Mouse (Mus musculus): ENCODE measurements around the gene Tbcel. TPM values are rescaled to one million over a fixed set of nuclear protein-coding genes. Genes with fewer than 3 reads are reported as not detected.

Tbcel gene
- total RNA-seq, 1 experiment = 9.1 TPM

DNA sequence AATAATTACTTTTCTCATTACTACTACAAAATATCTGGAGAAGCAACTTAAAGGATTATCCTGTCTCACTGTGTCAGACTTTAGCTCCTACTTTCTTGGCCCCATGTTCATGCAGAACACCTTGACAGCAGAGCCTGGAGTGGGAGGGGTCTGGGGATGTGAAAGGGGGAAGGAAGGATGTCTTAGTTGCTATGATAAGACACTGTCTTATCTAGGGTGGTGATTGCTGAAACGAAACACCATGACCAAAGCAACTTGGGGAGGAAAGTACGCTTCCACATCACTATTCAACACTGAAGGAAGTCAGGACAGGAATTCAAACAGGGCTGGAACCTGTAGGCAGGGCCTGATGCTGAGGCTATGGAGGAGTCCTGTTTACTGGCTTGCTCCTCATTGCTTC lies 11.3 kb downstream of the Tbcel start:
- Histone ChIP-seq H3K4me3 (ENCODE audit: insufficient read depth in 1 of 2, low read depth in 1 of 2, low read length in 2 of 2, poor library complexity in 1 of 2, severe bottlenecking in 1 of 2) (no peak overlapping the region), H3K36me3 (ENCODE audit: control insufficient read depth, insufficient read depth, low read length, poor library complexity, severe bottlenecking) (no peaks in the 10 kb centered on the region), H3K9ac (ENCODE audit: insufficient read depth, low read depth, low read length, poor library complexity, severe bottlenecking) (no peak overlapping the region), H3K27ac (ENCODE audit: insufficient read depth, low read depth, low read length, poor library complexity, severe bottlenecking) (no peak overlapping the region; the same call in 1 of the 2 replicates), H3K9me3 (ENCODE audit: control insufficient read depth, insufficient read depth, low read depth, low read length) (no peaks in the 10 kb centered on the region), H3K4me1 (ENCODE audit: control insufficient read depth in 2 of 2, insufficient read depth in 2 of 2, low read length in 2 of 2, poor library complexity in 1 of 2) (no peaks in the 10 kb centered on the region)
- no peak for DNase-seq (ENCODE audit: low read depth, low spot score)
- TF ChIP-seq ZC3H11A (IDR thresholded peaks at IDR 0.05; ENCODE audit: borderline replicate concordance, low read depth, low read length) = no peak
- TF ChIP-seq CHD2 (IDR thresholded peaks at IDR 0.05; ENCODE audit: low read depth, low read length) = no peak
- TF ChIP-seq MAFK (IDR thresholded peaks at IDR 0.05; ENCODE audit: insufficient read depth, low read depth, low read length) = no peak
- no peak for TF ChIP-seq ZNF384 (IDR thresholded peaks at IDR 0.05; ENCODE audit: low read depth, low read length)
- no peak for TF ChIP-seq HCFC1 (IDR thresholded peaks at IDR 0.05; ENCODE audit: borderline replicate concordance, insufficient read depth, low read length)
- in situ Hi-C loops (cut with MboI; ENCODE audit: low sequenced_read_pairs in 2 of 2, unreplicated experiment in 2 of 2) = no loop called here

GRCm38 (mm10) chr9:42491780-42492179 lies 15.8 kb downstream of the Tbcel start:
- DNase-seq (ENCODE audit: low read depth, low spot score) = no peak
- H3K27ac ChIP-seq (ENCODE audit: insufficient read depth, low read depth, low read length, poor library complexity, severe bottlenecking) = no peak overlapping the region
- no peaks in the 10 kb centered on the region for H3K4me1 ChIP-seq (ENCODE audit: control insufficient read depth in 2 of 2, insufficient read depth in 2 of 2, low read length in 2 of 2, poor library complexity in 1 of 2)

GRCm38 (mm10) chr9:42490589-42491382 lies 16.8 kb downstream of the Tbcel start:
- H3K27ac ChIP-seq (ENCODE audit: insufficient read depth, low read depth, low read length, poor library complexity, severe bottlenecking) = no peak overlapping the region
- no peaks in the 10 kb centered on the region for H3K4me1 ChIP-seq (ENCODE audit: control insufficient read depth in 2 of 2, insufficient read depth in 2 of 2, low read length in 2 of 2, poor library complexity in 1 of 2)
- no peaks in the 10 kb centered on the region for H3K9me3 ChIP-seq (ENCODE audit: control insufficient read depth, insufficient read depth, low read depth, low read length)
- DNase-seq (ENCODE audit: low read depth, low spot score) = no peak
- H3K36me3 ChIP-seq (ENCODE audit: control insufficient read depth, insufficient read depth, low read length, poor library complexity, severe bottlenecking) = no peaks in the 10 kb centered on the region
- H3K4me3 ChIP-seq (ENCODE audit: insufficient read depth in 1 of 2, low read depth in 1 of 2, low read length in 2 of 2, poor library complexity in 1 of 2, severe bottlenecking in 1 of 2) = no peak overlapping the region
- in situ Hi-C loops (cut with MboI; ENCODE audit: low sequenced_read_pairs in 2 of 2, unreplicated experiment in 2 of 2) = no loop called here
- no peak overlapping the region for H3K9ac ChIP-seq (ENCODE audit: insufficient read depth, low read depth, low read length, poor library complexity, severe bottlenecking)
- TF ChIP-seq CHD2 (IDR thresholded peaks at IDR 0.05; ENCODE audit: low read depth, low read length) (no peak), ZNF384 (IDR thresholded peaks at IDR 0.05; ENCODE audit: low read depth, low read length) (no peak), HCFC1 (IDR thresholded peaks at IDR 0.05; ENCODE audit: borderline replicate concordance, insufficient read depth, low read length) (no peak), ZC3H11A (IDR thresholded peaks at IDR 0.05; ENCODE audit: borderline replicate concordance, low read depth, low read length) (no peak), MAFK (IDR thresholded peaks at IDR 0.05; ENCODE audit: insufficient read depth, low read depth, low read length) (no peak)

More at GRCm38 (mm10) chr9:42491780-42492179, 15.8 kb downstream of the Tbcel start:
- in situ Hi-C loops (cut with MboI; ENCODE audit: low sequenced_read_pairs in 2 of 2, unreplicated experiment in 2 of 2) = no loop called here
- Histone ChIP-seq H3K36me3 (ENCODE audit: control insufficient read depth, insufficient read depth, low read length, poor library complexity, severe bottlenecking) (no peaks in the 10 kb centered on the region), H3K9me3 (ENCODE audit: control insufficient read depth, insufficient read depth, low read depth, low read length) (no peaks in the 10 kb centered on the region), H3K9ac (ENCODE audit: insufficient read depth, low read depth, low read length, poor library complexity, severe bottlenecking) (no peak overlapping the region), H3K4me3 (ENCODE audit: insufficient read depth in 1 of 2, low read depth in 1 of 2, low read length in 2 of 2, poor library complexity in 1 of 2, severe bottlenecking in 1 of 2) (no peak overlapping the region)
- no peak for TF ChIP-seq ZC3H11A (IDR thresholded peaks at IDR 0.05; ENCODE audit: borderline replicate concordance, low read depth, low read length)
- TF ChIP-seq MAFK (IDR thresholded peaks at IDR 0.05; ENCODE audit: insufficient read depth, low read depth, low read length) = no peak
- no peak for TF ChIP-seq CHD2 (IDR thresholded peaks at IDR 0.05; ENCODE audit: low read depth, low read length)
- TF ChIP-seq HCFC1 (IDR thresholded peaks at IDR 0.05; ENCODE audit: borderline replicate concordance, insufficient read depth, low read length) = no peak
- no peak for TF ChIP-seq ZNF384 (IDR thresholded peaks at IDR 0.05; ENCODE audit: low read depth, low read length)

DNA sequence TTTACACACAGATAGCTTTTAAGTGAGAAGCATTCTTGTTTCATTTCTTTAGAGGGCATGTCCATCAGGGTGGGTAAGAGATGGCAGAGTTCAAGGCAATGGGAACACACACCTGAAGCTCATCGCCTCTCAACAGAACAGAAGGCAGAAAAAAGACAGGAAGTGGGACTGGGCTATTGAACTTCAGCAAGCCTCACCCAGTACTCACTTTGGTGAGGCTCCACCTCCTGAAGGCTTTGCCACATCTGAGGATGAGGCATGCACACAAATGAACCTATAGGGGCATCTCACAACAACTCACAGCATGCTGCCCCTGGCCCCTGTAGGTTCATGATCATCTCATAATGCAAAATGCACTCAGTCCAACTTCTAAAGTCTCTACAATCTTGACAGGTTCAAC lies 19.5 kb downstream of the Tbcel start:
- Histone ChIP-seq H3K4me3 (ENCODE audit: insufficient read depth in 1 of 2, low read depth in 1 of 2, low read length in 2 of 2, poor library complexity in 1 of 2, severe bottlenecking in 1 of 2) (no peak overlapping the region), H3K36me3 (ENCODE audit: control insufficient read depth, insufficient read depth, low read length, poor library complexity, severe bottlenecking) (no peaks in the 10 kb centered on the region), H3K4me1 (ENCODE audit: control insufficient read depth in 2 of 2, insufficient read depth in 2 of 2, low read length in 2 of 2, poor library complexity in 1 of 2) (no peaks in the 10 kb centered on the region), H3K27ac (ENCODE audit: insufficient read depth, low read depth, low read length, poor library complexity, severe bottlenecking) (no peak overlapping the region), H3K9me3 (ENCODE audit: control insufficient read depth, insufficient read depth, low read depth, low read length) (no peaks in the 10 kb centered on the region), H3K9ac (ENCODE audit: insufficient read depth, low read depth, low read length, poor library complexity, severe bottlenecking) (no peak overlapping the region)
- no peak for TF ChIP-seq CHD2 (IDR thresholded peaks at IDR 0.05; ENCODE audit: low read depth, low read length)
- in situ Hi-C loops (cut with MboI; ENCODE audit: low sequenced_read_pairs in 2 of 2, unreplicated experiment in 2 of 2) = no loop called here
- no peak for DNase-seq (ENCODE audit: low read depth, low spot score)

- Histone ChIP-seq H3K4me1 (ENCODE audit: control insufficient read depth in 2 of 2, insufficient read depth in 2 of 2, low read length in 2 of 2, poor library complexity in 1 of 2) (no peaks in the 10 kb centered on the region), H3K9me3 (ENCODE audit: control insufficient read depth, insufficient read depth, low read depth, low read length) (no peaks in the 10 kb centered on the region), H3K27ac (ENCODE audit: insufficient read depth, low read depth, low read length, poor library complexity, severe bottlenecking) (no peak overlapping the region), H3K36me3 (ENCODE audit: control insufficient read depth, insufficient read depth, low read length, poor library complexity, severe bottlenecking) (no peaks in the 10 kb centered on the region), H3K9ac (ENCODE audit: insufficient read depth, low read depth, low read length, poor library complexity, severe bottlenecking) (no peak overlapping the region), H3K4me3 (ENCODE audit: insufficient read depth in 1 of 2, low read depth in 1 of 2, low read length in 2 of 2, poor library complexity in 1 of 2, severe bottlenecking in 1 of 2) (no peak overlapping the region)
- DNase-seq (ENCODE audit: low read depth, low spot score) = no peak
- in situ Hi-C loops (cut with MboI; ENCODE audit: low sequenced_read_pairs in 2 of 2, unreplicated experiment in 2 of 2) = no loop called here
- TF ChIP-seq HCFC1 (IDR thresholded peaks at IDR 0.05; ENCODE audit: borderline replicate concordance, insufficient read depth, low read length) (no peak), CHD2 (IDR thresholded peaks at IDR 0.05; ENCODE audit: low read depth, low read length) (no peak), ZC3H11A (IDR thresholded peaks at IDR 0.05; ENCODE audit: borderline replicate concordance, low read depth, low read length) (no peak)
These were observed 20.7 kb downstream of the Tbcel start for GRCm38 (mm10) chr9:42486913-42487312.
